Mouse (Mus musculus): ENCODE results near the gene Tpk1. TPM values are rescaled to one million over a fixed set of nuclear protein-coding genes. Genes with fewer than 3 reads are reported as not detected.
A peak's percentile ranks its signal among the peaks of the same experiment; 100 is the strongest.

Tpk1 gene
- total RNA-seq (2021), result 1 to 10 TPM; 5.5 to 6.2 TPM

- peak; percentile 94 for DNase-seq
These were observed at the start of gene Tpk1 for GRCm38 (mm10) chr6:43665677-43666546. Gene Tpk1 (minus strand): TSS chr6:43666278.

- DNase-seq, result no peak
These were observed 36.9 kb upstream of the Tpk1 start for GRCm38 (mm10) chr6:43702810-43703614.

DNA sequence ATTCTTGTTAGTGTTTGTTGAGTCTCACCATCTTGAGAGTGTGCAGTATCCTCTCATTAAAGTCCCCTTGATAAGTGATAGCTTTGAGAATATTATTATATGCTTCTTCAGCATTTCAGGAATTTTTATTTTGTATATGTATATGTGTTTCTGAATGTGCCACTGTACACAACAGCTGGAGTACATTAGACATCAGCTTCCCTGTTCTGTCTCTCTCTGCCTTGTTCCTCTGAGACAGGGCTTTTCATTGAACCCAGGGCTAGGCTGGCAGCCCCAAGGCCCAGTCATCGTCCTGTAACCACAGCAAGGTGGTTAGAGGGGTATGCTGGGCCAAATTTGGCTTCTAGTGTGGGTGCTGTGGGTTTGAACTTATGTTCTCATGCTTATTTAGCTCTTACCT is 25.8 kb upstream of the Tpk1 start:
- no peak for DNase-seq

- DNase-seq, result no peak
These were observed 19.9 kb upstream of the Tpk1 start for GRCm38 (mm10) chr6:43685985-43686384.

DNA sequence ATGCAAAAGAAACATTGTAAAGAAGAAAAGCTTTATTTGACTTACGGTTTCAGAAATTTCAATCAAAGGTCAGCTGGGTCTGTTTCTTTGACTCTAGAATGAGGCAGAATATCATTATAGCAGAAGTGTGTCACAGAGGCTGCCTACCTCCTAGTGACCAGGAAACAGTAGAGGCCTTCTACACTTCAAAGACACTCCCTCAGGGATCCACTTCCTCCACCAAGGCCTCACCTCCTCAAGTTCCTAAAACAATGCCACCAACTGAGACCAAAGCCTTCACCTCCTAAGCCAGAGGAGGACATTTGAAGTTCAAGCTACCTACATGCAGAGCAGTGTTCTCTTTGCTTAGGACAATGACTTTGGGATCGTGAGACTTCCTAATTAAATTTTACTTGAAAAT is 16.5 kb upstream of the Tpk1 start:
- no peak for DNase-seq

GRCm38 (mm10) chr6:43678689-43679212 is 12.7 kb upstream of the Tpk1 start:
- DNase-seq, result no peak

GRCm38 (mm10) chr6:43677566-43677965 is 11.5 kb upstream of the Tpk1 start:
- no peak for DNase-seq

DNA sequence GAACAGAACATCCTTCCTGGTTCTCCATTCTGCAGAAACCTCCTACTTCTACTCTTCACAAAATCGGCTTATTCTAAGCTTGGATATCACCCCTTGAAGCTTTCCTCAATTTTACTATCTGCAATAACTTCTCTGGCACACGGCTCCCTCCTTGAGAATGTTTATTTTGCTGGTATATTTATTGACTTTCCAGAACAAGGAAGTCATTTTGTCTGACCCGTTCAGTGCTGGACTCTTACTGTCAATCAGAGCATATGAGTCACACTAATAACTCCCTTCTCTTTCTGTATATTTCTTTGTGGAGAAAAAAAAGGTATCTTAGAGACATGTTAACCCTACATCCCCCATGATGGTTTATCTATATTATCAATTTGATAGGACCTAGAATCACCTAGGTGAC is 10.1 kb upstream of the Tpk1 start:
- DNase-seq, result no peak

- no peak for DNase-seq
These were observed 9.1 kb upstream of the Tpk1 start for GRCm38 (mm10) chr6:43674986-43675760.

DNA sequence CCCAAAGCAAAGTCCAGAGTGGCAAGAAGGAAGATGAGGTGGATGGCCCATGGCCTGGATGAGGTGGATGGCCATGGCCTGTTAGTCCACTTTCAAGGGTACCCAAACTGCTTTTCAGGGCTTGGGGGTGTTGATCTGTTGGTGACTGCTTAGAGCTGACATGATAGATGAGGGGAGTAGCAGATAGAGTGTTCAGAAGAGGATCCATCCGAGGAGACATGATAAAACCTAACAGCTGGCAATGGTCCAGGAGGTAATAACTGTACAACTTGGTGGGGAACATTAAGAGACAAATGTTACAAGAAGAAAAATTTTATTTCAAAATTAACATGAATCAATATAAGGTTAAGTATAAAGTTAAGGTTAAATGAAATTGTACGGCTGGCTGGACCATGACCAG is 4.9 kb upstream of the Tpk1 start:
- no peak for DNase-seq

- no peak for DNase-seq
These were observed 1.6 kb upstream of the Tpk1 start for GRCm38 (mm10) chr6:43667681-43668080.

DNA sequence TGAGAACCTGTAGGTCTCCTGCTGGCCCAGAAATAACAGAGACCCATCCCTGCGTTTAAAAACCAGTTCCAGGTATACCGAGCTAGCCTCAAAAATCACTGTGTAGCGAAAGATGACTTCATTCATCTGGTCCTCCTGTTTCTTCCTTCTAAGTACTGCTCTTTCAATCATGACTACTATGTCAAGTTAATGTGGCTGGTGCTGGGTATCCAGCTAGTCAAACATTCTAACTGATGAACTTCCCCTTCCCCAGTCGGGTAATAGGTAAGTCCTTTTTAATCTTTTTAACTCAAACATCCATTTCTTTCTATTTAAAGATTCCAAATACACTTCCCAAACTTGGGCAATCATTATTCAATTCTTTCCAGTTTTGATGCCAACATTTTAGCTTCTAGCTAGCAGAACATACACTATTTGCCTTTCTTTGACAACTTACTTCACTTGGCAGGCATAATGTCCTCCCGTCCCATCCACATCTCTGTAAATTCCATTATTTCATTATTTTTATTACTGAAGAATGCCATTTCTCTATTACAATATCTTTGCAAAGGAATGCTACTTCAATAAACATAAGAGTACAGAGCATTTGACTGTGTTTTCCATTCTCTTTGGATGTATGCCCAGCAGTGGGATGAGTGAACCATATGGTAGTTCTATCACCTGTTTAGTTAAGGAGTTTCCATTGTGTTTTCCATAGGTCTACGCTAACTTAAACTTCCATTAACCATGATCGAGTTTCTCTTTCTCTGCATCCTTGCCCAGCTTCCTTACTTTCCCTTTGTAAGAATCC is 728 bp upstream of the Tpk1 start:
- DNase-seq, result no peak

GRCm38 (mm10) chr6:43661822-43662221 is 4.3 kb downstream of the Tpk1 start:
- DNase-seq, result no peak

DNA sequence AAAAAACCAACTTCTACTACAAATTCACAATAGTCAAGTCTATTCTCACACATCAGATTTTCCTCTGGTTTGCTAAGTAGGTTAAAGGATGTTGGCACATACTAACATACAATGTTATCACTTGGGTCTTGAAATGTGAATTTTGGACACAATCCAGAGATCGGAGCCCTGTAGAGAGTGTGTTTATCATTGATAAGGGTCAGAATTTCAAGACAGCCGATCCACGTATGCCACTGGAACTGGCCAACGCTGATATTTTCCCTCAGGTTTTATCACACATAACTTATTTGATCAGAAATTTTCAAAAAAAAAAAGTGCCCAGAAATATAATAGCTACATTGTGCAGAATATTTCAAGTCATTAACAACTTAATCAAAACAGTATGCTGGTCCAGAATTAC is 7.8 kb downstream of the Tpk1 start:
- no peak for DNase-seq

DNA sequence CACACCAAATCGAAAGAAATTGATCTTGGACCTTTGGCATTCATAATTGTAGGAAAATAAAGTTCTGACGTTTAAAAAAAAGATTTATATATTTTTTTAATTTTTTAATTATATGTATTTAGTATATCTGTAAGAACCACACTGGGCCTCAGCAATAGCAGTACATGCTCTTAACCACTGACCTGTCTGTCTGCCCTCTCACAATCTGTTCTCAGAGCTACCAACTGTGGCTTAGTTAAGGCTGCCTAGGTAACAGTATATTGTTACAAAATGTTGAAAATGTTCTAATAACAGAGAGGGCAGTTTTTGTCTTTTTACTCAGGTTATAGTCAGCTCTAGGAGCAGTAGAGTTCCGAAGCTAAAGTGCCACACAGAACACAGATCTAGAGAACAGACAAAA is 8.2 kb downstream of the Tpk1 start:
- DNase-seq, result no peak

DNA sequence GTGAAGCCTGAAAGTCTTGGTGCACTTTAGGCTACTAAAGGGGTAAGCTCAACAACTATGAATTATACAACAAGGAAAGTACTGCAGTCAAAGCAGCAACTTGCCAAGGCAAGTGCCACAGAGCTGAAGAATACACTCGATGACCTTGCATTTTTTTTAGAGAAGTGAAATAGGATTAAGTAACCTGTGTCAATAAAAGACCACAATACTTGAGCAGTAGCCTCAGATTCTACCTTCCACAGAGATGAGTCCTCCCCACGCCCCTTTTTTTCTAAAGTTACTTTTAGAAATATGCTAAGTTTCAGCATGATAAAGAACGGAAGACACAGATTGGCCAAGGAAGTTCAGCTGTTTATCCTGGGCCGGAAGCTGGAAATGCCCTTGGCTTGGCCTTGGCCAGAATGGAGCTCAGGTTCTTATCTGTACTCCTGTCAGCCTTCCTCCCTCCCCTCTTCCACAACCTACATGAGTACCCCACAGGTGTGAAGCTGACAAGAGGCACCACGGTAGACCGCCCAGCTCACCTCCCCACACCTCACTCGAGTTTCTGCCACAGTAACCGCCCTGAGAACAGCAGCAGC is 11.1 kb downstream of the Tpk1 start:
- DNase-seq, result no peak

DNA sequence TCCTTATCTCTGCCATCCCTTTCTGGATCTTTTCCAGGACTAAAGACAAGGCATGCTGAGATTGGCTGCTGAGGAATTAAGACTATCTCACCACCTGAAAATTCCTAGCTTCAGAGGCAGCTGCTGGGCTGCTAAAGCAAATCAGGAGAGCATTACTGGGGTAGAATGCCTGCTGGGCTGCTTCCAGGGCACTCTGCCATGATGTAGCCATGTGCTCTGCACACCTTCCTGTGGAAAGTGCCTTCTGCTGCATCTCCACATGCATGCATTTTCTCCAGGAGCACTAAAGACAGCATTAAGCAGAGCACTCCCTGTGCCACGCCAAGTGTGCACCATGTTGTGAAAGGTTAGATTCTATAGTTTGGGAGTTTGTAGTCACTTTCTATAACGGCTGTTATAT is 16.6 kb downstream of the Tpk1 start:
- peak; percentile 31 for DNase-seq

- no peak for DNase-seq
These were observed 20.4 kb downstream of the Tpk1 start for GRCm38 (mm10) chr6:43645674-43646073.

DNA sequence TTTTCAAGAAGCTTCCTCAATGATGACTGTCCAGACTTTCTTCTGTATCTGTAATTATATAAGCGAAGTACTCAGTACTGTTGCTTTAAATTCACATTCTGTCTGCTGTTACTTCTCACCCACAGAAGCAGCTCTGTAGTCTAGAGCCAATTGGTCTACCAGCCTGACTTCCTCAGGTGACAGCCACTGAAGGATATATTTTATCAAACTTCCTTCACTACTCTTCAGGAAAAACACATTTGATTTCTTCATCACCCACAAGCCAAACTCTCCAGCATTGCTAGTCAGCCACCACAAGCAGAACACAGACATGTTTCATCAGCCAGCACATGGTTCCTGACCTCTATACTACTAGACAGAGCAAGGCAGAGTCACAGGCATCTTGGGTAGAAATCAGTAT is 21.0 kb downstream of the Tpk1 start:
- DNase-seq, result no peak

- no peak for DNase-seq
These were observed 22.4 kb downstream of the Tpk1 start for GRCm38 (mm10) chr6:43643718-43644117.

DNA sequence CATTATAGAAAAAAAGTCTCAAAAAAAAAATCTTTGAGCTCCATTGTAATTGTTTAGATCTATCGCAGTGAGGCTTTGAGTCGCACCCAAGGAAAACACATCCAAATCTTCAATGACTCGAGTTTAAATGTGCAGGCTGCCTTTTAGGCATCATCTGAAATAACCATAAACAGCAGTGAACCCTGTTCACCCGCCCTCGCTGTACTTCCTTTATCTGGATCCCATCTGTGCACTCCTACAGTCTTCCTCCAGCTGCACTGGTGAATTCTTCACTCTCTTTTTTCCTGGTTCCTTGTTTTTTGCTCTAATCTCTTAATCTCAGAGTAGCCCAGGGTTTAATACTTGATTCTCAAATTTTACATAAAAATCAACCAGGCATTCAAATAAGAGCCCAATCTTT is 23.7 kb downstream of the Tpk1 start:
- DNase-seq, result no peak

GRCm38 (mm10) chr6:43640621-43641020 is 25.5 kb downstream of the Tpk1 start:
- DNase-seq, result no peak
